Mouse (Mus musculus) spleen, adult 2 months (tissue): ENCODE data around the gene Tcf20.

Experiments used
- CTCF ChIP-seq: fragments of 200-500 bp; IDR thresholded peaks from 2 replicates; pipeline ENCODE4 v1.5.1; 2011; ENCODE audit warnings: mild to moderate bottlenecking, inconsistent platforms; ENCODE audit not compliant: insufficient read depth, insufficient read length, insufficient replicate concordance; ENCODE audit errors: extremely low read depth
- POLR2A ChIP-seq: fragments of 200-500 bp; IDR thresholded peaks from 2 replicates; pipeline ENCODE4 v1.6.1; 2011; ENCODE audit warnings: low read depth, low read length, inconsistent platforms

GRCm38 (mm10) chr15:82876863-82877262 is 110.8 kb downstream of the Tcf20 start:
- TF ChIP-seq CTCF: no peak
- TF ChIP-seq POLR2A: no peak
